Mouse (Mus musculus) lung, embryonic 16.5 days (tissue): ENCODE results near the gene Scd3. TPM values are rescaled to one million over a fixed set of nuclear protein-coding genes. Genes with fewer than 3 reads are reported as not detected.
A peak's percentile ranks its signal among the peaks of the same experiment; 100 is the strongest.

Experiments
- ATAC-seq: fragments of 200-750 bp; cut with Nextera tagmentation; 2 replicates; pipeline ENCODE4 v1.8.0; 2017; ENCODE audit warnings: low read depth, mild to moderate bottlenecking, moderate library complexity
- H3K27ac ChIP-seq: fragments of 300-500 bp; sonication (generic); 2 replicates; pipeline ENCODE4 v1.5.1; 2014; ENCODE audit warnings: mild to moderate bottlenecking, control low read depth, low read length
- H3K27me3 ChIP-seq: fragments of 300-500 bp; sonication (generic); 2 replicates; pipeline ENCODE4 v1.6.1; 2014; ENCODE audit warnings: low read depth, low read length, mixed read lengths; ENCODE audit not compliant: control insufficient read depth, insufficient read depth
- H3K36me3 ChIP-seq: fragments of 300-500 bp; sonication (generic); 2 replicates; pipeline ENCODE4 v1.6.1; 2014; ENCODE audit warnings: low read length; ENCODE audit not compliant: control insufficient read depth, insufficient read depth
- H3K4me1 ChIP-seq: fragments of 300-500 bp; sonication (generic); replicated peaks from 2 replicates; pipeline ENCODE4 v1.6.1; 2014; ENCODE audit warnings: low read length, mixed read lengths; ENCODE audit not compliant: control insufficient read depth, insufficient read depth
- H3K4me2 ChIP-seq: fragments of 300-500 bp; sonication (generic); 2 replicates; pipeline ENCODE4 v1.6.1; 2014; ENCODE audit warnings: low read depth, low read length, control low read depth
- H3K4me3 ChIP-seq: fragments of 300-500 bp; sonication (generic); 2 replicates; pipeline ENCODE4 v1.5.1; 2014; ENCODE audit warnings: mild to moderate bottlenecking, low read length, control low read depth
- H3K9ac ChIP-seq: fragments of 300-500 bp; sonication (generic); 2 replicates; pipeline ENCODE4 v1.6.1; 2014; ENCODE audit warnings: low read length, control low read depth
- H3K9me3 ChIP-seq: fragments of 300-500 bp; sonication (generic); 2 replicates; pipeline ENCODE4 v1.6.1; 2016; ENCODE audit warnings: low read length; ENCODE audit not compliant: control insufficient read depth
- WGBS: fragments of 180-500 bp; shearing (Covaris S2); extraction: QIAGEN DNeasy Blood & Tissue Kit; methylation state at CpG from one replicate; pipeline ENCODE4 v1.1.7; 2014; 5-methylcytosine and 5-hydroxymethylcytosine counted together
- polyA plus RNA-seq: library from polyadenylated mRNA; unstranded; fragments of >200 nt; fragmentation: Nextera tagmentation; extraction: Ambion mirVana; gene quantifications from 2 replicates; pipeline ENCODE4 v1.2.1, GENCODE M21; 2015

Scd3 gene
- polyA plus RNA-seq, 1 experiment from 2014 or later: 0.48 TPM

- H3K27me3 ChIP-seq: no peaks in the 10 kb centered on the region
- 77% methylated on average over 3 of the region's 3 CpGs for WGBS
- no peak for ATAC-seq
- no peak overlapping the region for H3K9ac ChIP-seq
- no peak overlapping the region for H3K4me2 ChIP-seq
- no peaks in the 10 kb centered on the region for H3K9me3 ChIP-seq
- H3K36me3 ChIP-seq: no peaks in the 10 kb centered on the region
- H3K27ac ChIP-seq: no peak overlapping the region
- H3K4me3 ChIP-seq: no peak overlapping the region
- H3K4me1 ChIP-seq: peaks cover 10% of the 10 kb centered on the region
Observed at GRCm38 (mm10) chr19:44263581-44263980, 60.5 kb downstream of the Scd3 start.

GRCm38 (mm10) chr19:44264226-44264625, 61.2 kb downstream of the Scd3 start:
- H3K4me1 ChIP-seq: peaks cover 10% of the 10 kb centered on the region
- H3K27ac ChIP-seq: no peak overlapping the region
- no peaks in the 10 kb centered on the region for H3K36me3 ChIP-seq
- ATAC-seq: no peak
- H3K9ac ChIP-seq: no peak overlapping the region
- 64% methylated on average over 9 of the region's 9 CpGs for WGBS
- H3K4me2 ChIP-seq: no peak overlapping the region
- no peaks in the 10 kb centered on the region for H3K9me3 ChIP-seq
- H3K4me3 ChIP-seq: no peak overlapping the region
- no peaks in the 10 kb centered on the region for H3K27me3 ChIP-seq

- 71% methylated on average over 7 of the region's 7 CpGs for WGBS
- no peak overlapping the region for H3K27ac ChIP-seq
Observed at GRCm38 (mm10) chr19:44265300-44265699, 62.2 kb downstream of the Scd3 start.

GRCm38 (mm10) chr19:44265911-44266337, 62.9 kb downstream of the Scd3 start:
- Histone ChIP-seq H3K4me3 (no peak overlapping the region), H3K4me1 (peaks cover 10% of the 10 kb centered on the region), H3K9ac (no peak overlapping the region), H3K4me2 (no peak overlapping the region), H3K36me3 (no peaks in the 10 kb centered on the region), H3K27me3 (no peaks in the 10 kb centered on the region), H3K27ac (peak overlapping the region; percentile 95), H3K9me3 (no peaks in the 10 kb centered on the region)
- WGBS: 57% methylated on average over 5 of the region's 5 CpGs
- ATAC-seq: no peak

More at GRCm38 (mm10) chr19:44265300-44265699, 62.2 kb downstream of the Scd3 start:
- no peak overlapping the region for H3K4me3 ChIP-seq
- no peak overlapping the region for H3K4me2 ChIP-seq
- no peaks in the 10 kb centered on the region for H3K27me3 ChIP-seq
- peaks cover 10% of the 10 kb centered on the region for H3K4me1 ChIP-seq
- ATAC-seq: no peak
- H3K9me3 ChIP-seq: no peaks in the 10 kb centered on the region
- no peak overlapping the region for H3K9ac ChIP-seq
- no peaks in the 10 kb centered on the region for H3K36me3 ChIP-seq

- H3K27me3 ChIP-seq: no peaks in the 10 kb centered on the region
- 12% methylated on average over 6 of the region's 6 CpGs for WGBS
- H3K4me1 ChIP-seq: peaks cover 10% of the 10 kb centered on the region
- peak overlapping the region; percentile 69 for H3K4me2 ChIP-seq
- H3K27ac ChIP-seq: peak overlapping the region; percentile 95
- H3K9ac ChIP-seq: peak overlapping the region; percentile 76; the same call in 1 of the 2 replicates
- H3K4me3 ChIP-seq: peak overlapping the region; percentile 56
- H3K36me3 ChIP-seq: no peaks in the 10 kb centered on the region
- H3K9me3 ChIP-seq: no peaks in the 10 kb centered on the region
- no peak for ATAC-seq
Observed at GRCm38 (mm10) chr19:44266458-44266823, 63.4 kb downstream of the Scd3 start.

- Histone ChIP-seq H3K27me3 (no peaks in the 10 kb centered on the region), H3K4me2 (peak overlapping the region; percentile 69), H3K4me3 (peak overlapping the region; percentile 56), H3K27ac (peak overlapping the region; percentile 95), H3K9ac (peak overlapping the region; percentile 76), H3K36me3 (no peaks in the 10 kb centered on the region), H3K9me3 (no peaks in the 10 kb centered on the region), H3K4me1 (peaks cover 10% of the 10 kb centered on the region)
- peak; percentile 98 for ATAC-seq
- WGBS: under 1% methylated on average over 43 of the region's 43 CpGs
Observed at GRCm38 (mm10) chr19:44266824-44267498, 63.9 kb downstream of the Scd3 start.

- 10% methylated on average over 18 of the region's 18 CpGs for WGBS
- H3K27me3 ChIP-seq: no peaks in the 10 kb centered on the region
- no peak for ATAC-seq
- peak overlapping the region; percentile 76 for H3K9ac ChIP-seq
- H3K4me3 ChIP-seq: peak overlapping the region; percentile 56
- H3K36me3 ChIP-seq: no peaks in the 10 kb centered on the region
- H3K27ac ChIP-seq: peak overlapping the region; percentile 95
- H3K9me3 ChIP-seq: no peaks in the 10 kb centered on the region
- peaks cover 10% of the 10 kb centered on the region for H3K4me1 ChIP-seq
- peak overlapping the region; percentile 69 for H3K4me2 ChIP-seq
Observed at GRCm38 (mm10) chr19:44267499-44268002, 64.5 kb downstream of the Scd3 start.

- no peaks in the 10 kb centered on the region for H3K27me3 ChIP-seq
- H3K27ac ChIP-seq: no peak overlapping the region
- no peak for ATAC-seq
- H3K4me1 ChIP-seq: no peaks in the 10 kb centered on the region
- 74% methylated on average over 4 of the region's 4 CpGs for WGBS
- no peaks in the 10 kb centered on the region for H3K36me3 ChIP-seq
- H3K4me3 ChIP-seq: no peak overlapping the region
- H3K9me3 ChIP-seq: no peaks in the 10 kb centered on the region
- H3K4me2 ChIP-seq: no peak overlapping the region
- H3K9ac ChIP-seq: no peak overlapping the region
Observed at GRCm38 (mm10) chr19:44273711-44274110, 70.6 kb downstream of the Scd3 start.

GRCm38 (mm10) chr19:44274452-44274851, 71.4 kb downstream of the Scd3 start:
- H3K9ac ChIP-seq: no peak overlapping the region
- 93% methylated on average over 4 of the region's 4 CpGs for WGBS
- H3K4me2 ChIP-seq: no peak overlapping the region
- no peaks in the 10 kb centered on the region for H3K27me3 ChIP-seq
- no peaks in the 10 kb centered on the region for H3K4me1 ChIP-seq
- no peak overlapping the region for H3K27ac ChIP-seq
- H3K36me3 ChIP-seq: no peaks in the 10 kb centered on the region
- no peak overlapping the region for H3K4me3 ChIP-seq
- no peaks in the 10 kb centered on the region for H3K9me3 ChIP-seq
- no peak for ATAC-seq
